Mouse (Mus musculus): ENCODE measurements around the gene Gm4305. TPM values are rescaled to one million over a fixed set of nuclear protein-coding genes. Genes with fewer than 3 reads are reported as not detected.

The Gm4305 gene
- polyA plus RNA-seq (2012; fragmentation: generic; extraction: Trizol), result not detected

GRCm38 (mm10) chr10:100350793-100351192, at the start of gene Gm4305:
Gene Gm4305 (plus strand): TSS chr10:100351093.

GRCm38 (mm10) chr10:100335376-100335775, 15.5 kb upstream of the Gm4305 start, which contains the start of gene Gm4301:
Gene Gm4301 (plus strand): TSS chr10:100335676.

GRCm38 (mm10) chr10:100340536-100340935, 10.4 kb upstream of the Gm4305 start, which contains the start of gene Gm4302:
Gene Gm4302 (plus strand): TSS chr10:100340836.

GRCm38 (mm10) chr10:100345672-100346071, 5.2 kb upstream of the Gm4305 start, which contains the start of gene Gm4303:
Gene Gm4303 (plus strand): TSS chr10:100345972.

GRCm38 (mm10) chr10:100361038-100361437, 10.1 kb downstream of the Gm4305 start, which contains the start of gene Gm4307:
Gene Gm4307 (plus strand): TSS chr10:100361338.

GRCm38 (mm10) chr10:100382460-100382859, 31.6 kb downstream of the Gm4305 start, which contains the start of gene Gm4312:
Gene Gm4312 (minus strand): TSS chr10:100382560.

Other genes with a start within 250 kb of the Gm4305 start
- not detected for gene Gm4301, start 15.4 kb upstream of the Gm4305 start, polyA plus RNA-seq (2012; fragmentation: generic; extraction: Trizol)
- gene Gm4302, start 10.3 kb upstream of the Gm4305 start, polyA plus RNA-seq (2012; fragmentation: generic; extraction: Trizol), result not detected
- not detected for gene Gm4303, start 5.1 kb upstream of the Gm4305 start, polyA plus RNA-seq (2012; fragmentation: generic; extraction: Trizol)
- gene Gm4307, start 10.2 kb downstream of the Gm4305 start, polyA plus RNA-seq (2012; fragmentation: generic; extraction: Trizol), result not detected
- gene Gm4312, start 31.5 kb downstream of the Gm4305 start, polyA plus RNA-seq (2012; fragmentation: generic; extraction: Trizol), result not detected
- gene Tmtc3, start 136.3 kb downstream of the Gm4305 start, polyA plus RNA-seq (2012; fragmentation: generic; extraction: Trizol), result 1 to 10 TPM in 1 of 2 experiments, under 1 TPM in 1; 0.14 to 1.1 TPM
- under 1 TPM; 0.16 to 0.94 TPM for gene Cep290, start 136.5 kb downstream of the Gm4305 start, polyA plus RNA-seq (2012; fragmentation: generic; extraction: Trizol)
- gene 4930430F08Rik, start 239.3 kb downstream of the Gm4305 start, polyA plus RNA-seq (2012; fragmentation: generic; extraction: Trizol), result 1 to 10 TPM in 1 of 2 experiments, under 1 TPM in 1; 0.43 to 3.5 TPM
- not detected for gene 1700017N19Rik, start 239.4 kb downstream of the Gm4305 start, polyA plus RNA-seq (2012; fragmentation: generic; extraction: Trizol)